Mouse (Mus musculus): Measurements from ENCODE around the gene Dnajc5. TPM values are rescaled to one million over a fixed set of nuclear protein-coding genes. Genes with fewer than 3 reads are reported as not detected.

The Dnajc5 gene
- total RNA-seq, 2 experiments from 2014 or later, result 47.8 to 51.8 TPM

DNA sequence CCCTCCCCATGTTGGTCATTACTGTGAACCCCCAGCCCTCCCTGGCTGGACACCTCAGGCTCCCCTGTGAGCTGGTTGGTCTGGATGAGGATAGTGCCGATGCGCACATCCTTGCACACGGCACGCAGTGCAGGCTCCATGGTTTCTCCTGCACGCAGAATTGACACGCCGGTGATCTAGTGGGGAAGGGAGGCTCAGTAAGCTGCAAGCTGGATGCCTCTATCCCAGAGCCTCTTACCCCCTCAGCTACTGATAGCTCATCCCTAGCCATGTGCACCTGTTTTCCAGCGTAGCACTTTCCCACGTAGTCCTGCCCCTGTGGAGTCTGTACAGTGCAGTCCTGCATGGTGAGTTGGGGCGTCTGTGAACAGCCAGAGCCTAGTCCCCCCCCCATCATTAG lies 49.6 kb downstream of the Dnajc5 start:
- intact Hi-C loops (cut with DNase I; ENCODE audit: low total_unique reads), result loop anchor here (5.0 kb wide), 2 partner anchors 58 to 178 kb away; no protein-coding TSS in a partner anchor

DNA sequence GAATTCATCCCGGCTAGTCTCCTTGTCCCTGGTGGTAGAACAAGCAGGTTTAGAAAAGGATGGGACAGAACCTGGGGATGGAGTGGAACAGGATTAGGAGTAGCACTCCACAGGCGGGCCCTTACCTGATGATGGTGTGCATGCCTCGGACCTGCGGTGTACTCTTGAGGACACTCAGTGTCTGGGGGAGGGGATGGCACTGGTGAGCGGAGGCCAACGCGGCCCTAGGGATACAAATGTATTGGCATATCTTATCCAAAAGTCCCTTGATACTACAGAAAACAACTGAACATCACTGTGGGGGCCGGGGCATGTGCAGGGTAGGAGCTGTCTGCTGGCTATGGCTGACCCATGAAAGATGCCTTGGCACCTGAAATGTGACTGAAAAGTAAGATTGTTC lies 50.1 kb downstream of the Dnajc5 start:
- intact Hi-C loops (cut with DNase I; ENCODE audit: low total_unique reads), result loop anchor here (5.0 kb wide), 1 partner anchor 58 kb away; no protein-coding TSS in a partner anchor

More for the DNA sequence above, 49.6 kb downstream of the Dnajc5 start:
- no peak for DNase-seq

DNA sequence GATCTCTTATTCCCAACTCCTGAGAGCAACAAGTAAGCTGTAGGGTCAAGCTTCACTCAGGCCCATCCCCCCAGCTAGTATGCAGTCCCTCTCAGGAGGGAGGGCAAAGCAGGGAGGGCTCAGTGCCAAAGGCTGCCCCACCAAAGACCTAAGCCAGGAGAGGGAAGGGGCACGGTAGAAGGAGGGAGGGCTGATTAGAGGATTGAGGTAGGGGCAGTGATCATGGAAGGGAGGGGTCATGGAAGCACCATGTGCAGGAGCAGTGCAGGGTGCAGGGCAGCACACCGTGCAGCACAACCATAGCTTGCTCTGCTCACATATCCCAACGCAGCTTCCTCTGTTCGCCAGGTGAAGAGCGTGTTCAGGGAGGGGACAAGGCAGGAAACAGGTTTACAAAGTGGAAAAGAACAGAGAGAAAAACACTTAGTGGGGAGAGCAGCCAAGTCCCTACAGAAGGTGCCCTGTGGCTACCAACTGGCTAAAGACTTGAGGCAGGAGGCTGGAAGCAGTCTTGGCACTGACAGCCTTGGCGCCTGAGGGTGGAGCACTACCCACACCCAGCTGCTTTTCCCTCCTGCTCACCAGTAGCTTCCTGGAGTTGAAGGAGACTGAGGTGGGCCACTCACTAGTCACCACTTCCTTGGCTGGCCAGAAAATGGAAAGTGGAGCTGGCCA lies 50.8 kb downstream of the Dnajc5 start:
- no peak for DNase-seq
- intact Hi-C loops (cut with DNase I; ENCODE audit: low total_unique reads), result loop anchor here (5.0 kb wide), 1 partner anchor 59 kb away; no protein-coding TSS in a partner anchor

More for the DNA sequence above, 50.1 kb downstream of the Dnajc5 start:
- DNase-seq, result no peak

DNA sequence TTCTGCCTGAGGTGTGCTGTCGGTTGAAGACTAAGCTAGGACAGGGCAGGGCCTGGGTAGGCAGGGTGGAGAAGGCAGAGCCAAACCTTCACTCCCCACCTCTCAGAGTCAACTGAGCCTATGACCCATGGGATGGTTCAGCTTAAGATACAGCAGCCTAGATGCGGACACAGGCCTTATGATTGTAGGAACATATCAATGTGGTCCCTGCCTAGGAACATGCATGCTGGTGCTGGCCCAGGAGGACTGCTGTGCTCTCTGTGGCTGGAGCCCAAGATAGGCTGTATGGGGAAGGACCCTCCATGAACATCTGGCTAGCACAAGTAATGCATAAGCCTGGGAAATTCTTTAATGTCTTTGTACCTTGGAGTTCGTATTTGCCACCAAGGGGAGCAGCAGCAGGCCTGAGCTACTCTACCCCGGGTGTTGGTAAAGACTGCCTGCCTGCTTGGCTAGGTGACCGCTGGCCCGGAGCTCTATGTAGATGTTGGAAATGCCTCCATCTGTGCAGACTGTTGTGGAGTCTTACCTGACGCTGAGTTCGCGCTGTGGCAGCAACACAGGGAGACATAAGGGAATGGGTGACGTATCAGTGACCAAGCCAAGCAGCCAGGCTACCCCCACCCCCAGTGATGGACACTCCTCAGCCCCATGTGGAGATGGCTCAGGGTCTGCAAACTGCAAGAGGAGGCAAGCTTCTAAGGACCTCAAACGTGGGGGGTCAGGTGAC lies 51.8 kb downstream of the Dnajc5 start:
- intact Hi-C loops (cut with DNase I; ENCODE audit: low total_unique reads), result loop anchor here (5.0 kb wide), 1 partner anchor 60 kb away; no protein-coding TSS in a partner anchor
- no peak for DNase-seq

DNA sequence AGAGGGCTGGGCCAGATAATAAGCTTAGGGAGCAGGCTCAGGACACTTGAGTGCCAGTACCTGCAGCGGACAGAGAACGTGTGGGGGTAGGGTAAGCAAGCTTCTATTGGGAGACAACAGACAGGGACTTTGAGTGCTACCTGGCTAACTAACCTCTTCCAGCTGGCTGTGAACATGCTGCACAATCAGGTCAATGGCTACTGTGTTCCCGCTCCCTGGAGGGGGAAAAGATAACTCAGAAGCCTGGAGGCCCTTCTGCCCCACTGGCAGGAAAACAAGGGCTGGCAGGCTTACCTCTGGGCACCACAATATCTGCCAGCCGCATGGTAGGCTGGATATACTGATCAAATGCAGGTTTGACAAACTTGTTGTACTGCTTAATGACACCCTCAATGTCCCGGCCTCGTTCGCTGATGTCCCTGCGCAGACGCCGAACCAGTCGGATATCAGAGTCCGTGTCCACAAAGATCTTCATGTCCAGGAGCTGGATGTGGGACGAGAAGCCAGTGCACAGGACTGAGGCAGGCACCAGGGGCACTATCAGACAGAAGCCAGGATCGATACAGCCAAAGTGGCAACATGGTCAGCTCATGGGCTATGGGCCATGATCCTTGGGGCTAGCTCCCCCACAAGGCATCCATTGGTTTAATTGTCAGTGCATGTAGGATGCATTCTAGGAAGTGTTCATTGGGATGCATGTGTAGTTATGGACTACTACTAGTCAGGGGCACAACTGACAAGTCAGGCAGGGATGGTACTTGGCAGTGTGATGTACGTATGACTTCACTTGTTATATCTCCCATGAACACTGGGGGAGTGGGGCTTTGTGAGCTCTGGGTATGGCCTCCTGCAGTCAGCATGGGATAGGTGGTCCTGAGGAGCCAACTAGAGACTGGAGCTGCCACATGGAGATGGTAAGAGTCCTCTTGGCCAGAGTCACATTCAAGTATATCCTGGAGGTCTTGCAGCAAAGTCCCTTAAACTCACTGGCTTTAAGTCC lies 52.9 kb downstream of the Dnajc5 start:
- intact Hi-C loops (cut with DNase I; ENCODE audit: low total_unique reads), result loop anchor here (5.0 kb wide), 1 partner anchor 61 kb away; no protein-coding TSS in a partner anchor
- no peak for DNase-seq

DNA sequence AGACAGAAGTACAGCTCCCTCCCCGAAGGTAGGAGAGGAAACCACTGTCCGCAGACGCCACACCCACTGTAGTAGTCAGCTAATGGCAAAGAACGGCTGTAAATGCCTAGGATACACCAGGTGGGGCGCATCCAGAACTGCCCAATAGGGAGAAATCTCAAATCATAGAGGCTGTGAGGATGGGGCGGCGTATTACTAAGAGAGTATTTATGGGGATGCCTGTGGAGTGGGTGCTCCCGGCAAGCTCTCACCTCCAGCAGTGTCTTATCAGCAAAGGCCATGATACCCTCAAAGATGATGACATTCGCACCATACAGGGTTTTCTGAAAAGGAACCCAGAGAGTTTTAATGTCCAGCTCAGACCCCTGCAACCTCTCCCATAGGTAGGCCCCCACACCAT lies 53.7 kb downstream of the Dnajc5 start:
- intact Hi-C loops (cut with DNase I; ENCODE audit: low total_unique reads), result loop anchor here (5.0 kb wide), 1 partner anchor 62 kb away; no protein-coding TSS in a partner anchor
- DNase-seq, result no peak

- no peak for DNase-seq
- intact Hi-C loops (cut with DNase I; ENCODE audit: low total_unique reads), result loop anchor here (5.0 kb wide), 1 partner anchor 63 kb away; no protein-coding TSS in a partner anchor
Measured at GRCm38 (mm10) chr2:181574921-181575545, 54.7 kb downstream of the Dnajc5 start.

DNA sequence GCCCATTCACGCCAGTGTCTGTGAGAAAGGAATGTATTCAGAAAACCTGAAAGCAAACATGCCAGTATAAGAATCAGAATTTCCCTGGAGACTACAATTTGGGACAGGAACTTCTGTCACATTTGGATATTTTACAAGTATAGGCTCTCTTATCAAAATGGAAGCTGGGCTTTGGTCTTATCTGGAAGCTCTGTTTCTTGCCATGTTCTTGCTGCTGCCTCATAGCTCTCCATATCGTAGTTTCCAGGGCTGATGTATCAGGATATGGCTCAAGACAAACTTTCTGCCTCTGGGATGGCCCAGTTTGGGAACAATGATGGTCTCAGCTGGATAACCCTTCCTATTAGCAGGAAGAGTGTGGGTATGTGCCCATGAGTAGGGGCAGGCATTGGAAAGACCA lies 56.3 kb downstream of the Dnajc5 start:
- intact Hi-C loops (cut with DNase I; ENCODE audit: low total_unique reads), result no loop called here
- DNase-seq, result no peak

DNA sequence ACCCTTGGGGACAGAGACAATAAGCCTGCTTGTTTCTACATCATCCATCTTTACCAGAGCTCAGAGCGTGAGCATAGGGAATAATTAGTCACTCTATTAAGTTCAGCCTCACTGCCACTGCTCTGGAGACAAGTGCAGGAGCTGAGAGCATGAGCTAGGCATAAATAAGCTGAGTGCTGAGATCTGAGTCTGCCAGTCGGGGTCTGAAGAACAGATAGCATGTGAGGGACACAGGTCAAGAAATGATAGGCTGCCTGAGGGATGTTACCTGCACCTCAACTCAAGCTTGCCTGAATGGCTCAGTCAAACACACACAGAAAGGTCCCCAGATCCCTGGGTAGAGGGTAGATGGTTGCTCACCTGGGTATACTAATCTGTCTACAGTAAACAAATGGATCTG lies 56.8 kb downstream of the Dnajc5 start:
- DNase-seq, result no peak

DNA sequence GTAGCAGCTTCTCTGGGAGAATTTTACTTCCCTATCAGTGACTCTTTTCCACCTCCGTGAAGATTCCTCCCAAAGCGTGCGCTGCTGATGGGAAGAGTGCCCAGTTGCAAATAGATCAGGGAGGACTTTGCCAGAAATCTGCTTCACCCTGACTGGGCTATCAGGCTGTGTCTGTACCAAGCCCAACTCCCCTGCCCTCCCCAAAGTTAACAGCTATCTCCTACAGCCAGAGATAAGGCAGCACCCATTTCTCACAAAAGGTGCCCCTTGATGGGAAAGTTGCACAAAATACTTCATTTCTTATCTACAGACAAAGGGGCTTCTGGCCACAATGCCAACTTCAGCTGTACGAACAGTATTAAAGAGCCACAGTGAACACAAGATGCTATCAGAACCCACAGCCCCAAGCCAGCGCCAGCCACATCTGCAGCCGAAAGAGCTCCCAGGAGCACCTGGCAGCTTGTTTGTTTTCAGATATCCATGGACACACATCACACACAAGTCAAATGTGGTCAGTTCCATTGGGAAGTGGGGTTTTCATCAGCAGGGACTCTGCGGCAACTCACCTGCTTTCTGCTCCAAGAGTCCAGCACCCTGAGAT lies 57.8 kb downstream of the Dnajc5 start:
- no peak for DNase-seq
- intact Hi-C loops (cut with DNase I; ENCODE audit: low total_unique reads), result no loop called here

More for the DNA sequence above, 56.8 kb downstream of the Dnajc5 start:
- intact Hi-C loops (cut with DNase I; ENCODE audit: low total_unique reads), result no loop called here

DNA sequence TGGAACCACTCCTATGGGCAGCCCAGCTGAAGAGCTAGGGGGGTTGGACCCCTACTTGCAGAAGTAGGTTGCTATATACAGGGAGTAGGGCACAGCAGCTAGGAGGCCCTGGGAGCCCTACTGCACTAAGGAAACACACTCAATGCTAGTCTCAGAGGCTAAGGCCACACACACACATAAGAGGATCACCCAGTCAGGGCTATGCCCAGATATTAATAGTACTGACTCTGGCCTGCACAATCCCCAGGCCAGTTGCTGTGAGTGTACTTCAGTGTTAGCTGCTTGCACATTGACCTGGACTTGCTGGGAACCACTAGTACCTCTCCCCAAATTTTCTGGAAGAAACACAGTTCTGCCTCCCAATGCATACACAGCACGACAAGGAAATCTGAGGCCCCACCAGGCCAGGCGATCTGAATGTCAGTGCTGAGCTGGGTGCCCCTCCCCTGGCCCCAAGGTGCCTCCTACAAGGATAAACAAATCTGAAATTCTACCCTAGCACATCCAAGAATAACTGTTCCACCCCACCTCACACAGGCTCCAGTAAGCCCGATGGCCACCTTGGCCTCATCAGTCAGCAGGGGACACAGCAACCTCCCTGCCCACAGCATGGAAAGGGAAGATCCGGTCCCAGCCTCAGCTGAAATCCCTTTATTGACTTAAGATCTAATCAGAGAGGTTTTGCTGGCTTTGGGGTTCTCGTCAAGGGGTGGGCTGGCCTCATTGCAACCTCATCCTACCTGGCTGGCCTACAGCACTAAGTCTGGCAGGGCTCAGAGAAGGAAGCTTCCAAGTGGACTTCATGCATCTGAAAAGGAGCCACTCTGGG lies 58.7 kb downstream of the Dnajc5 start:
- intact Hi-C loops (cut with DNase I; ENCODE audit: low total_unique reads), result no loop called here
- no peak for DNase-seq

GRCm38 (mm10) chr2:181579681-181580080 lies 59.4 kb downstream of the Dnajc5 start:
- no peak for DNase-seq
- intact Hi-C loops (cut with DNase I; ENCODE audit: low total_unique reads), result no loop called here

DNA sequence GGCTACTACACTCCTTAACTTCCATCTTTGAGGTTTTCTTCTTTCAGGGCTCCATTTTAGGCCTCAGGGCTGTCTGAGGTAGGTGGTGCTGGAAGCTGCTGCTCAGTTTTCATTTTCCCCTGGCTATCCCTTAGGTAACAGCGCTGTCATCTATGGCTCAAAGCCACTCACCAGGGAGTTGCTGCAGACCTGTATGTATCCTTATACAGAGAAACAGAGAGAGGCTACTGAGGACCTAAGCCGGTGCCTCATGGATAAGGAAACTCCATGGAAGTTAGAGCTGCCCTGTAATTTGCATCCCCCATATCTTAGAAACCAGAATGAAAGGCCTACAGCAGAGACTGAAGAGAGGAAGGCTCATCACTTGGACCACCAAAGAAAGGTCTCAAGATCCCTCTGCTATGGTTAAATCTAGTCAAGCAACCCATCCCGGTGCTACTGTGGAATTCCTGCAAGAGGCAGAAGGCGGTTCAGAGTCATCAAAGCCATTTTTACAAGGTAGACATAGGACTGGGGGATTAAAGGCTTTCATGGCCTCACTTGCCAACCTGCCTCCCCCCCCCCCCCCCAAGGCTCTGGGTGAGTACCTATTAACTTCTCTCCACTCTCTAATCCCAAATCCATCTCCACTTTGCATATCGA lies 60.0 kb downstream of the Dnajc5 start:
- intact Hi-C loops (cut with DNase I; ENCODE audit: low total_unique reads), result no loop called here
- DNase-seq, result no peak

DNA sequence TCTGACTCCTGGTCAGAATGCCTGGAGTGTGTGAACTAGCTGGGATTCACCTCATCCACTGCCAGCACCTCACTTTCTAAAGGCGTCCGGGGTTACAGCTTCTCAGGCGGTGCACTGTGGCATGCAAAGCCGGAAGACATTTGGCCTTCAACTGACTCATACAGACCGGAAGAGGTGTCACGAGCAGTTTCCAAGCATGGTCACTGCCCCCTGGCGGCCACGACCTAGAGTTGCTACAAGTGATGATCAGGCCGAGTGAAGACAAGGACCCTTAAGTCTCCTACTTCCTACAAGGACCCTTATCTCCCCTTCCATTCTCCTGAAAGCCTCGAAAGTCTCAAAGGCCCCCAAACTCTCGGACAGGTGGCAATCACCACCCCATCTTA lies 60.7 kb downstream of the Dnajc5 start:
- intact Hi-C loops (cut with DNase I; ENCODE audit: low total_unique reads), result no loop called here
- peak; percentile 83 for DNase-seq

GRCm38 (mm10) chr2:181581402-181582120 lies 61.3 kb downstream of the Dnajc5 start:
- peak; percentile 87 for DNase-seq
- intact Hi-C loops (cut with DNase I; ENCODE audit: low total_unique reads), result no loop called here

GRCm38 (mm10) chr2:181582358-181582757 lies 62.1 kb downstream of the Dnajc5 start:
- intact Hi-C loops (cut with DNase I; ENCODE audit: low total_unique reads), result no loop called here
- DNase-seq, result no peak

- intact Hi-C loops (cut with DNase I; ENCODE audit: low total_unique reads), result no loop called here
- DNase-seq, result no peak
Measured at GRCm38 (mm10) chr2:181582939-181583338, 62.7 kb downstream of the Dnajc5 start.
